In genomic region chr13:40732816-40733541, GRCm38 (mm10) we compare ENCODE assay signal across 8 mouse cellular contexts. TPM values are rescaled to one million over a fixed set of nuclear protein-coding genes. Genes with fewer than 3 reads are reported as not detected.
DNase-seq lines count a peak whose midpoint lies in the region; ATAC-seq and TF ChIP-seq lines count a peak whose summit lies in the region.

No protein-coding gene starts in this region.

- peak overlapping the region; percentile 65 for H3K4me3 ChIP-seq in gastrocnemius, adult 2 months
- H3K4me3 ChIP-seq in G1E (ENCODE audit: low read depth, low read length) = peak overlapping the region; percentile 27; the same call in 1 of the 2 replicates
- peak overlapping the region; percentile 33 for H3K4me3 ChIP-seq in heart, postnatal 0 days (ENCODE audit: low read depth, low read length)
- H3K4me3 ChIP-seq in midbrain, embryonic 12.5 days = peak overlapping the region; percentile 46

- DNase-seq in gastrocnemius, adult 2 months = no peak
- no peak for DNase-seq in gastrocnemius, adult 8-10 months (ENCODE audit: low spot score in 2 of 2)
- DNase-seq in G1E (ENCODE audit: low spot score) = no peak
- no peak for DNase-seq in heart, postnatal 0 days (ENCODE audit: low spot score)
- no peak for DNase-seq in urinary bladder, postnatal 25 days (ENCODE audit: low spot score)
- DNase-seq in left cerebral cortex, postnatal 4 days = no peak

- H3K27me3 ChIP-seq in G1E (ENCODE audit: insufficient read depth, low read length) = peaks cover 85% of the 10 kb centered on the region
- H3K27me3 ChIP-seq in heart, postnatal 0 days (ENCODE audit: control insufficient read depth, insufficient read depth, low read length) = peaks cover 99% of the 10 kb centered on the region
- H3K27me3 ChIP-seq in midbrain, embryonic 12.5 days = peaks cover 93% of the 10 kb centered on the region

- H3K27ac ChIP-seq in gastrocnemius, adult 2 months = no peak overlapping the region
- no peak overlapping the region for H3K27ac ChIP-seq in heart, postnatal 0 days (ENCODE audit: low read depth)
- H3K27ac ChIP-seq in midbrain, embryonic 12.5 days (replicated peaks) = peak overlapping the region; percentile 39; the same call in 1 of the 2 replicates

- no peak overlapping the region for H3K9ac ChIP-seq in heart, postnatal 0 days (replicated peaks; ENCODE audit: low read depth, low read length)
- peak overlapping the region; percentile 15; the same call in 1 of the 2 replicates for H3K9ac ChIP-seq in midbrain, embryonic 12.5 days (replicated peaks)

- peaks cover 16% of the 10 kb centered on the region for H3K4me1 ChIP-seq in G1E (ENCODE audit: insufficient read depth, low read depth, low read length)
- no peaks in the 10 kb centered on the region for H3K4me1 ChIP-seq in heart, postnatal 0 days (ENCODE audit: control insufficient read depth, insufficient read depth)
- peaks cover 16% of the 10 kb centered on the region; the same call in 1 of the 2 replicates for H3K4me1 ChIP-seq in midbrain, embryonic 12.5 days

- peak overlapping the region; percentile 46 for H3K4me2 ChIP-seq in heart, postnatal 0 days (ENCODE audit: low read depth, low read length)
- H3K4me2 ChIP-seq in midbrain, embryonic 12.5 days (replicated peaks) = peak overlapping the region; percentile 49

- no peak for ATAC-seq in G1E (ENCODE audit: extremely low read depth, insufficient number of reproducible peaks, low FRiP score, poor library complexity, severe bottlenecking)
- no peak for ATAC-seq in heart, postnatal 0 days (ENCODE audit: insufficient read depth, low read depth)
- ATAC-seq in midbrain, embryonic 12.5 days (ENCODE audit: low FRiP score, low read depth) = no peak
- ATAC-seq in CD4-positive, CD25-positive, alpha-beta regulatory T cell, adult 4 months = no peak

- no peaks in the 10 kb centered on the region for H3K36me3 ChIP-seq in G1E (replicated peaks)
- H3K36me3 ChIP-seq in heart, postnatal 0 days (replicated peaks; ENCODE audit: control insufficient read depth, insufficient read depth, low read length) = no peaks in the 10 kb centered on the region
- no peaks in the 10 kb centered on the region for H3K36me3 ChIP-seq in midbrain, embryonic 12.5 days

- no peak for TF ChIP-seq EP300 in heart, postnatal 0 days (IDR thresholded peaks at IDR 0.05; ENCODE audit: low read depth)

- under 1% methylated on average over 30 of the region's 30 CpGs for WGBS in heart, postnatal 0 days
- 0% methylated on average over 30 of the region's 30 CpGs for WGBS in midbrain, embryonic 12.5 days

- intact Hi-C loops in gastrocnemius, adult 2 months (cut with DNase I) = no loop called here
- intact Hi-C loops in left cerebral cortex, postnatal 4 days (cut with DNase I) = loop anchor here (5.0 kb wide), 1 partner anchor 1551 kb away; no protein-coding TSS in a partner anchor

- no peak for TF ChIP-seq CTCF in gastrocnemius, adult 2 months (IDR thresholded peaks at IDR 0.05)
- TF ChIP-seq CTCF in G1E (IDR thresholded peaks at IDR 0.05; ENCODE audit: low read depth, low read length) = no peak
- TF ChIP-seq CTCF in heart, postnatal 0 days (IDR thresholded peaks at IDR 0.05; ENCODE audit: low read depth) = no peak

- peaks cover 45% of the 10 kb centered on the region for H3K9me3 ChIP-seq in G1E (replicated peaks)
- H3K9me3 ChIP-seq in heart, postnatal 0 days (replicated peaks; ENCODE audit: control insufficient read depth, low read length) = no peaks in the 10 kb centered on the region
- no peaks in the 10 kb centered on the region for H3K9me3 ChIP-seq in midbrain, embryonic 12.5 days

RNA-seq across cellular contexts. Expression of gene Tfap2a, which starts 5.2 kb away (rescaled TPM):
- total RNA-seq in gastrocnemius, adult 2 months (2021) = under 1 TPM in 1 of 2 experiments, not detected in 1; 0.06 TPM
- total RNA-seq in gastrocnemius, adult 8-10 months (2022) = under 1 TPM in 1 of 4 experiments, not detected in 3; 0.17 TPM
- total RNA-seq in G1E (2014; fragmentation: Nextera tagmentation) (6.8 and 11.0 TPM in 2 replicates), G1E (2017) (0.46 and 0.87 TPM in 2 replicates)
- 12.3 and 16.1 TPM in 2 replicates for polyA plus RNA-seq in G1E (2012)
- 0.69 TPM in 1 of 2 replicates, not detected in the other for total RNA-seq in heart, postnatal 0 days (2014; rRNA removed; ENCODE audit: low replicate concordance)
- not detected in 2 replicates for polyA plus RNA-seq in heart, postnatal 0 days (2015; fragmentation: Nextera tagmentation; extraction: Ambion mirVana)
- polyA plus RNA-seq in midbrain, embryonic 12.5 days (2016; fragmentation: Nextera tagmentation; extraction: Ambion mirVana) = 5.9 and 6.3 TPM in 2 replicates
- under 1 TPM in 1 of 2 experiments, not detected in 1; 0.20 TPM for polyA plus RNA-seq in CD4-positive, CD25-positive, alpha-beta regulatory T cell, adult 4 months (2017; shearing (Covaris generic))
- total RNA-seq in left cerebral cortex, postnatal 4 days (2021) = under 1 TPM; 0.32 to 0.66 TPM
